Mouse (Mus musculus) thymus, adult 2 months (tissue): ENCODE measurements around the gene Ankrd36.

Experiments
- CTCF ChIP-seq: fragments of 200-500 bp; IDR thresholded peaks from 2 replicates; pipeline ENCODE4 v1.5.1; 2012; ENCODE audit warnings: mild to moderate bottlenecking, control low read depth, low read length, moderate library complexity, borderline replicate concordance; ENCODE audit not compliant: control insufficient read depth, poor library complexity, insufficient read depth; ENCODE audit errors: extremely low read depth
- POLR2A ChIP-seq: fragments of 200-500 bp; IDR thresholded peaks from 2 replicates; pipeline ENCODE4 v1.6.1; 2012; ENCODE audit warnings: mild to moderate bottlenecking, low read length, control low read depth, moderate library complexity; ENCODE audit not compliant: control insufficient read depth, poor library complexity, insufficient read depth; ENCODE audit errors: extremely low read depth

DNA sequence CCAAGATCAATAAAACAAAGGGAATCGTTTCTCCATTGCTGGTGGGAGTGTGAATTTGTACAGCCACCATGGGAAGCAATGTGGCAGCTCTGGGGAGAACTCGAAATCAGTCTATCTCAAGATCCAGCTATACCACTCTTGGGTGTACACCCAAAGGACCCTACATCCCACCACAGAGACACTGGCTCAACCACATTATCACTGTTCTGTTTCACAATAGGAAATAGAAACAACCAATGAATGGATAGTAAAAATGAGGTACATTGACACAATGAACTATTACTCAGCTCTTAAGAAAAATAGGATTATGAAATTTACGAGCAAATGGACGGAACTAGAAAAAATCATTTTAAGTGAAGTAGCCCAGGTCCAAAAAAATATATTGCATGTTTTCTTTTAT lies 55.6 kb downstream of the Ankrd36 start:
- TF ChIP-seq POLR2A (no peak), CTCF (no peak)
